Mouse (Mus musculus) forebrain, embryonic 13.5 days (tissue): ENCODE data around the gene Hs1bp3. TPM values are rescaled to one million over a fixed set of nuclear protein-coding genes. Genes with fewer than 3 reads are reported as not detected.

Experiments used
- ATAC-seq: fragments of 200-750 bp; cut with Nextera tagmentation; 2 replicates; pipeline ENCODE4 v1.8.0; 2017
- H3K27ac ChIP-seq: fragments of 300-500 bp; sonication (generic); 2 replicates; pipeline ENCODE4 v1.5.1; 2015; ENCODE audit warnings: inconsistent platforms, mild to moderate bottlenecking, moderate library complexity
- H3K27me3 ChIP-seq: fragments of 300-500 bp; sonication (generic); 2 replicates; pipeline ENCODE4 v1.6.1; 2015; ENCODE audit warnings: mild to moderate bottlenecking, inconsistent platforms
- H3K36me3 ChIP-seq: fragments of 300-500 bp; sonication (generic); 2 replicates; pipeline ENCODE4 v1.6.1; 2015; ENCODE audit warnings: mild to moderate bottlenecking, inconsistent platforms; ENCODE audit not compliant: poor library complexity, severe bottlenecking
- H3K4me1 ChIP-seq: fragments of 300-500 bp; sonication (generic); 2 replicates; pipeline ENCODE4 v1.6.1; 2015; ENCODE audit warnings: inconsistent platforms
- H3K4me2 ChIP-seq: fragments of 300-500 bp; sonication (generic); 2 replicates; pipeline ENCODE4 v1.6.1; 2015; ENCODE audit warnings: inconsistent platforms, mild to moderate bottlenecking, moderate library complexity
- H3K4me3 ChIP-seq: fragments of 300-500 bp; sonication (generic); 2 replicates; pipeline ENCODE4 v1.5.1; 2015; ENCODE audit warnings: mild to moderate bottlenecking, inconsistent platforms
- H3K9ac ChIP-seq: fragments of 300-500 bp; sonication (generic); 2 replicates; pipeline ENCODE4 v1.6.1; 2015; ENCODE audit warnings: mild to moderate bottlenecking, inconsistent platforms
- H3K9me3 ChIP-seq: fragments of 300-500 bp; sonication (generic); replicated peaks from 2 replicates; pipeline ENCODE4 v1.6.1; 2016; ENCODE audit warnings: inconsistent platforms
- WGBS: fragments of 180-500 bp; shearing (Covaris S2); methylation state at CpG from one replicate; pipeline ENCODE4 v1.1.7; 2015; 5-methylcytosine and 5-hydroxymethylcytosine counted together
- polyA plus RNA-seq: library from polyadenylated mRNA; unstranded; fragments of >200 nt; fragmentation: Nextera tagmentation; extraction: Ambion mirVana; gene quantifications from 2 replicates; pipeline ENCODE4 v1.2.1, GENCODE M21; 2015

Hs1bp3 gene
- polyA plus RNA-seq: 8.9 and 10.1 TPM in 2 replicates

- Histone ChIP-seq H3K4me1 (peaks cover 11% of the 10 kb centered on the region), H3K27me3 (peaks cover 24% of the 10 kb centered on the region), H3K36me3 (peaks cover 6% of the 10 kb centered on the region; the same call in 1 of the 2 replicates), H3K9me3 (no peaks in the 10 kb centered on the region), H3K4me3 (peak within 1 kb of the TSS; percentile 59), H3K9ac (peak within 1 kb of the TSS; percentile 69), H3K27ac (no peak within 1 kb of the TSS), H3K4me2 (peak within 1 kb of the TSS; percentile 75)
- ATAC-seq: peak; percentile 91
- 1% methylated on average over 38 of the region's 38 CpGs for WGBS
Observed at GRCm38 (mm10) chr12:8313270-8313771, at the start of gene Hs1bp3. Hs1bp3 (plus strand) TSS chr12:8313432.

GRCm38 (mm10) chr12:8266311-8266710, 46.9 kb upstream of the Hs1bp3 start:
- Histone ChIP-seq H3K36me3 (no peaks in the 10 kb centered on the region), H3K9me3 (no peaks in the 10 kb centered on the region), H3K4me2 (no peak overlapping the region), H3K27ac (no peak overlapping the region), H3K27me3 (no peaks in the 10 kb centered on the region), H3K4me1 (peaks cover 6% of the 10 kb centered on the region; the same call in 1 of the 2 replicates), H3K9ac (no peak overlapping the region), H3K4me3 (no peak overlapping the region)
- WGBS: 91% methylated on average over 7 of the region's 7 CpGs
- ATAC-seq: no peak

GRCm38 (mm10) chr12:8269627-8270026, 43.6 kb upstream of the Hs1bp3 start:
- Histone ChIP-seq H3K4me1 (no peaks in the 10 kb centered on the region), H3K27ac (no peak overlapping the region), H3K27me3 (no peaks in the 10 kb centered on the region), H3K4me2 (no peak overlapping the region), H3K9me3 (no peaks in the 10 kb centered on the region), H3K4me3 (no peak overlapping the region), H3K36me3 (no peaks in the 10 kb centered on the region), H3K9ac (no peak overlapping the region)
- no peak for ATAC-seq
- 96% methylated on average over 11 of the region's 11 CpGs for WGBS

GRCm38 (mm10) chr12:8271405-8271804, 41.8 kb upstream of the Hs1bp3 start:
- no peaks in the 10 kb centered on the region for H3K4me1 ChIP-seq
- no peaks in the 10 kb centered on the region for H3K27me3 ChIP-seq
- H3K4me3 ChIP-seq: no peak overlapping the region
- H3K36me3 ChIP-seq: 0 out of 2 replicates have a peak, but pooled peaks cover under 1% of the 10 kb centered on the region
- no peak for ATAC-seq
- no peaks in the 10 kb centered on the region for H3K9me3 ChIP-seq
- WGBS: 93% methylated on average over 2 of the region's 2 CpGs
- H3K27ac ChIP-seq: no peak overlapping the region
- H3K4me2 ChIP-seq: no peak overlapping the region
- H3K9ac ChIP-seq: no peak overlapping the region

- H3K9me3 ChIP-seq: no peaks in the 10 kb centered on the region
- no peak for ATAC-seq
- no peaks in the 10 kb centered on the region for H3K27me3 ChIP-seq
- no peak overlapping the region for H3K4me2 ChIP-seq
- no peak overlapping the region for H3K4me3 ChIP-seq
- no peaks in the 10 kb centered on the region for H3K4me1 ChIP-seq
- no peak overlapping the region for H3K9ac ChIP-seq
- WGBS: 92% methylated on average over 6 of the region's 6 CpGs
- peaks cover 7% of the 10 kb centered on the region; the same call in 1 of the 2 replicates for H3K36me3 ChIP-seq
- no peak overlapping the region for H3K27ac ChIP-seq
Observed at GRCm38 (mm10) chr12:8273471-8274171, 39.6 kb upstream of the Hs1bp3 start.

DNA sequence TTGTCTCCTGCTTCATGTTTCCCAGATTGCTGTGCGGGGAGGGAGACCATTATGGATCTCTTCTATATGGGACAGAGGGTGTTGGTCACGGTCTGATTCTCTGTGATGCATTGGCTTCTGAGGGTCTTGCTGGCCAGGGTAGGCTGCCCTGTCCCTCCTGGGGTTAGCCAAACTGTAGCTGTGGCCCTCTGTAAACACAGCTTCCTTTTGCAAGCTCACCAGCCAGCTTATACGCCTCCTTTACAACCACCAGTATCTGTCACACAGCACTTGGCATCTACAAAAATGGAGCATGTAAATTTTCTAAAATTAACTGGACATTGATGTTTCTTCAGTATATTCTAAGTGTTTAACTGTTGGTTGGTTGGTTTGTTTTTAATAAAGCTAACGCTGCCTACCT, 37.8 kb upstream of the Hs1bp3 start:
- H3K4me3 ChIP-seq: no peak overlapping the region
- H3K9me3 ChIP-seq: no peaks in the 10 kb centered on the region
- H3K4me1 ChIP-seq: no peaks in the 10 kb centered on the region
- no peak overlapping the region for H3K27ac ChIP-seq
- no peak overlapping the region for H3K4me2 ChIP-seq
- no peak overlapping the region for H3K9ac ChIP-seq
- ATAC-seq: no peak
- 96% methylated on average over 4 of the region's 4 CpGs for WGBS
- H3K36me3 ChIP-seq: peaks cover 7% of the 10 kb centered on the region; the same call in 1 of the 2 replicates
- H3K27me3 ChIP-seq: no peaks in the 10 kb centered on the region

DNA sequence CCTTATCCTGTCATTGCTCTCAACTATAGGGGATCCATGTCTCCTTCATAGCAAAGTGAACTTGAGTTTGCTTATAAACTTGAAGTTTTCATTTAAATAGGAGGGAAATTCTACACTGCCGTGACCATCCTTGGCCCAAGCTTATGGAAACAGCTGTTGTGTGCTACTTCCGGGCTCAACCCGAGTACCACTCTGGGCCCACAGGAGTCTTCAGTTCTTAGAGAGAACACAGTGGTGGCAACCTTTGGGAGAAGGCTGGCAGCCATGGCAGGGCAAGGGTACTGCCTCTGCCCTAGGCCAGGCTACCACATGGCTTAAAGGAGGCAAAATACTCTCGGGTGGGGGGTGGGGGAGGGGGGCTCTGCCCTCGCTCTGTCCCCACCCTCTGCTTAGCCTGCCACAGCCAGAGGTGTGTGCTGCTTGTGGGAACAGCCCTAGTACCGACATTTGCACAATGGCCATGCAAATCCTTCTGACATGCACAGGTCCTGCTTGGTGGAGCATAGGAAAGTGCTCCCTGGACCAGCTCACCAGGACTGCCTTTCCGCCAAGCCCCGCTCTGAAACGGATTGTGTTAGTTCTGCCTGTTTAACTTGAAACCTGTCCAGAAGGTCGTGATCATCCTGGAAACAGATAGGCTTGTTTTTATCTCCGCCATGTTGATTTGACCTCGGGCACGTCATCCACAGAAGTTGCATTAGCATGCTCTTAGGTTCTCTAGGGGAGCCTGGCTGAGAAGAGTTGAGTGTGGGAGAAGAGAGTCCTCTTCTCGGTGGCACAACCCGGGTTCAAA, 31.8 kb upstream of the Hs1bp3 start:
- no peak for ATAC-seq
- Histone ChIP-seq H3K4me1 (no peaks in the 10 kb centered on the region), H3K27ac (no peak overlapping the region), H3K4me3 (no peak overlapping the region), H3K4me2 (no peak overlapping the region), H3K27me3 (no peaks in the 10 kb centered on the region), H3K36me3 (peaks cover 21% of the 10 kb centered on the region), H3K9me3 (no peaks in the 10 kb centered on the region), H3K9ac (no peak overlapping the region)
- WGBS: 87% methylated on average over 15 of the region's 15 CpGs

GRCm38 (mm10) chr12:8287970-8288369, 25.3 kb upstream of the Hs1bp3 start:
- H3K4me2 ChIP-seq: no peak overlapping the region
- no peak overlapping the region for H3K4me3 ChIP-seq
- peaks cover under 1% of the 10 kb centered on the region; the same call in 1 of the 2 replicates for H3K27me3 ChIP-seq
- WGBS: 73% methylated on average over 3 of the region's 3 CpGs
- H3K27ac ChIP-seq: no peak overlapping the region
- no peak overlapping the region for H3K9ac ChIP-seq
- no peaks in the 10 kb centered on the region for H3K9me3 ChIP-seq
- peaks cover 16% of the 10 kb centered on the region for H3K4me1 ChIP-seq
- no peak for ATAC-seq
- H3K36me3 ChIP-seq: peaks cover 6% of the 10 kb centered on the region; the same call in 1 of the 2 replicates

- no peak overlapping the region for H3K4me3 ChIP-seq
- 59% methylated on average over 6 of the region's 6 CpGs for WGBS
- no peak for ATAC-seq
Observed at GRCm38 (mm10) chr12:8289099-8289498, 24.1 kb upstream of the Hs1bp3 start.

GRCm38 (mm10) chr12:8289499-8289898, 23.7 kb upstream of the Hs1bp3 start:
- peaks cover 2% of the 10 kb centered on the region; the same call in 1 of the 2 replicates for H3K36me3 ChIP-seq
- H3K27me3 ChIP-seq: peaks cover 12% of the 10 kb centered on the region
- H3K9me3 ChIP-seq: no peaks in the 10 kb centered on the region
- no peak for ATAC-seq
- H3K9ac ChIP-seq: no peak overlapping the region
- no peak overlapping the region for H3K27ac ChIP-seq
- H3K4me2 ChIP-seq: no peak overlapping the region
- H3K4me3 ChIP-seq: no peak overlapping the region
- peaks cover 16% of the 10 kb centered on the region for H3K4me1 ChIP-seq
- WGBS: 83% methylated on average over 8 of the region's 8 CpGs

More at GRCm38 (mm10) chr12:8289099-8289498, 24.1 kb upstream of the Hs1bp3 start:
- Histone ChIP-seq H3K9me3 (no peaks in the 10 kb centered on the region), H3K4me1 (peaks cover 16% of the 10 kb centered on the region), H3K9ac (no peak overlapping the region), H3K27ac (no peak overlapping the region), H3K27me3 (peaks cover 9% of the 10 kb centered on the region), H3K36me3 (peaks cover 6% of the 10 kb centered on the region; the same call in 1 of the 2 replicates), H3K4me2 (no peak overlapping the region)

- H3K4me1 ChIP-seq: peaks cover 16% of the 10 kb centered on the region
- H3K27ac ChIP-seq: no peak overlapping the region
- 37% methylated on average over 15 of the region's 15 CpGs for WGBS
- peak; percentile 82 for ATAC-seq
- no peaks in the 10 kb centered on the region for H3K9me3 ChIP-seq
- no peak overlapping the region for H3K4me3 ChIP-seq
- no peak overlapping the region for H3K9ac ChIP-seq
- H3K27me3 ChIP-seq: peaks cover 29% of the 10 kb centered on the region
- no peaks in the 10 kb centered on the region for H3K36me3 ChIP-seq
- peak overlapping the region; percentile 29 for H3K4me2 ChIP-seq
Observed at GRCm38 (mm10) chr12:8291157-8291853, 21.9 kb upstream of the Hs1bp3 start.
